Mouse (Mus musculus) heart, embryonic 14.5 days (tissue): ENCODE data around the gene Tecta. TPM values are rescaled to one million over a fixed set of nuclear protein-coding genes. Genes with fewer than 3 reads are reported as not detected.

Experiments
- ATAC-seq: fragments of 200-750 bp; cut with Nextera tagmentation; 2 replicates; pipeline ENCODE4 v1.8.0; 2017; ENCODE audit warnings: low read depth, moderate TSS enrichment; ENCODE audit not compliant: insufficient number of reproducible peaks, insufficient read depth, low FRiP score
- H3K27ac ChIP-seq, 2 experiments: fragments of 200-500 bp in 1 of 2; fragments of 300-500 bp in 1 of 2; sonication (generic) in 1 of 2; replicated peaks in 1 of 2; 2 replicates each; pipeline ENCODE4 v1.5.1; 2012 to 2014; ENCODE audit warnings: low read depth in 2 of 2, low read length in 2 of 2, control low read depth in 1 of 2, mild to moderate bottlenecking in 1 of 2, mixed read lengths in 1 of 2; ENCODE audit not compliant: control insufficient read depth in 1 of 2, insufficient read depth in 1 of 2
- H3K27me3 ChIP-seq: fragments of 300-500 bp; sonication (generic); 2 replicates; pipeline ENCODE4 v1.6.1; 2014; ENCODE audit warnings: mild to moderate bottlenecking, low read length, control low read depth; ENCODE audit not compliant: control insufficient read depth, insufficient read depth
- H3K36me3 ChIP-seq: fragments of 300-500 bp; sonication (generic); 2 replicates; pipeline ENCODE4 v1.6.1; 2014; ENCODE audit warnings: mild to moderate bottlenecking, control low read depth, low read length, mixed read lengths; ENCODE audit not compliant: control insufficient read depth, insufficient read depth
- H3K4me1 ChIP-seq, 2 experiments: fragments of 200-500 bp in 1 of 2; fragments of 300-500 bp in 1 of 2; sonication (generic) in 1 of 2; 2 replicates each; pipeline ENCODE4 v1.6.1; 2012 to 2014; ENCODE audit warnings: low read length in 2 of 2, control low read depth in 1 of 2, mixed read lengths in 1 of 2; ENCODE audit not compliant: control insufficient read depth in 2 of 2, insufficient read depth in 2 of 2
- H3K4me2 ChIP-seq: fragments of 300-500 bp; sonication (generic); 2 replicates; pipeline ENCODE4 v1.6.1; 2014; ENCODE audit warnings: mild to moderate bottlenecking, low read length
- H3K4me3 ChIP-seq, 2 experiments: fragments of 200-500 bp in 1 of 2; fragments of 300-500 bp in 1 of 2; sonication (generic) in 1 of 2; 2 replicates each; pipeline ENCODE4 v1.5.1; 2012 to 2014; ENCODE audit warnings: low read length in 2 of 2, mild to moderate bottlenecking in 2 of 2, control low read depth in 1 of 2, low read depth in 1 of 2, moderate library complexity in 1 of 2; ENCODE audit not compliant: control insufficient read depth in 1 of 2, insufficient read depth in 1 of 2
- H3K9ac ChIP-seq: fragments of 300-500 bp; sonication (generic); 2 replicates; pipeline ENCODE4 v1.6.1; 2014; ENCODE audit warnings: mild to moderate bottlenecking, low read length
- H3K9me3 ChIP-seq: fragments of 300-500 bp; sonication (generic); 2 replicates; pipeline ENCODE4 v1.6.1; 2016; ENCODE audit warnings: low read length, control low read depth; ENCODE audit not compliant: control insufficient read depth
- WGBS: fragments of 180-500 bp; shearing (Covaris S2); extraction: QIAGEN DNeasy Blood & Tissue Kit; methylation state at CpG from one replicate; pipeline ENCODE4 v1.1.7; 2014; 5-methylcytosine and 5-hydroxymethylcytosine counted together
- polyA plus RNA-seq: library from polyadenylated mRNA; unstranded; fragments of >200 nt; fragmentation: Nextera tagmentation; extraction: Ambion mirVana; gene quantifications from 2 replicates; pipeline ENCODE4 v1.2.1, GENCODE M21; 2014

Gene Tecta
- polyA plus RNA-seq, 1 experiment from 2014 or later: not detected

DNA sequence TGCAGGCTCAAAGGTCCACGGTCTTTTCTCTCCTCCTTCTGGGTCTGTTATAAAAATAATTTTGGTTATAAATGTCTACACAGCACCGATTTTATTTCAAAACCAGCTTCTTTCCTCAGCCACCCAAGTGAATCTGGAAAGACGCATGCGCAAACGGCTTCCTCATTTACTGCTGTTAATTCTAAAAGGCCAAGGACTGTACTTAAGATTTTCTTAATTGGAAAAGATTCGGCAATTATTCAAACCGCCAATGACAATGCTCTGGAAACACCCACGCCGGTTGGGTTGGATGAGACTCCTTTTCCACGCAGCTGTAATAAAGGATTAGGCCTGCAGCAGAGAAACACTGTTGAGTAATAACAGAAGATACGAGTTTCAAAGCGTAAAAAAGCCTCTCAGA lies 13.6 kb upstream of the Tecta start:
- no peak overlapping the region for H3K4me3 ChIP-seq
- H3K27me3 ChIP-seq: no peaks in the 10 kb centered on the region
- 90% methylated on average over 12 of the region's 12 CpGs for WGBS
- no peak overlapping the region for H3K27ac ChIP-seq
- H3K4me1 ChIP-seq: no peaks in the 10 kb centered on the region; a peak in 1 of 4 replicates
- no peak overlapping the region for H3K4me2 ChIP-seq
- 0 out of 2 replicates have a peak, but pooled peaks cover 6% of the 10 kb centered on the region for H3K36me3 ChIP-seq
- ATAC-seq: no peak
- H3K9me3 ChIP-seq: no peaks in the 10 kb centered on the region
- H3K9ac ChIP-seq: no peak overlapping the region

DNA sequence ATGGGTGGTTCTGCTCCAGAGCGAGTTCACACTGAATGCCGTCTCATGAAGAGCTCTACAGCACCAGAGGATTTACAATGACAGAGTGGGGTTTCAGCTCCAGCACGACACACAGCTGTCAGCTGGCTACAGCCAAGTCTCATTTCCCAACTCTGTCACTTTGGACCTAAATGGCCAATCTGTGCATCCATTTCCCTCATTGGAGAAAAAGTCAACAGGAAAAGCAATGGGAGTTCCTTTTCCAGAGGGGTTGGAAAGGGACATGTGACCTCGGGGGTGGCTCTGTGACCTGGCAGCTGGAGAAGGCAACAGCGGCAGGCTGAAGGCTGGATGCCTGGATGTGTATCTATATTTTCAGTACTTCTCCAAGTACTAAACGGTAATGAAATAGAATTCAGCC lies 11.6 kb upstream of the Tecta start:
- no peaks in the 10 kb centered on the region for H3K4me1 ChIP-seq
- no peak overlapping the region for H3K4me3 ChIP-seq
- no peak overlapping the region for H3K4me2 ChIP-seq
- 82% methylated on average over 6 of the region's 6 CpGs for WGBS
- no peaks in the 10 kb centered on the region for H3K9me3 ChIP-seq
- H3K27ac ChIP-seq: no peak overlapping the region
- no peaks in the 10 kb centered on the region for H3K27me3 ChIP-seq
- H3K9ac ChIP-seq: no peak overlapping the region
- no peak for ATAC-seq
- H3K36me3 ChIP-seq: 0 out of 2 replicates have a peak, but pooled peaks cover 6% of the 10 kb centered on the region

- no peak for ATAC-seq
- no peak overlapping the region for H3K9ac ChIP-seq
Observed at GRCm38 (mm10) chr9:42405736-42406135, 6.0 kb upstream of the Tecta start.

DNA sequence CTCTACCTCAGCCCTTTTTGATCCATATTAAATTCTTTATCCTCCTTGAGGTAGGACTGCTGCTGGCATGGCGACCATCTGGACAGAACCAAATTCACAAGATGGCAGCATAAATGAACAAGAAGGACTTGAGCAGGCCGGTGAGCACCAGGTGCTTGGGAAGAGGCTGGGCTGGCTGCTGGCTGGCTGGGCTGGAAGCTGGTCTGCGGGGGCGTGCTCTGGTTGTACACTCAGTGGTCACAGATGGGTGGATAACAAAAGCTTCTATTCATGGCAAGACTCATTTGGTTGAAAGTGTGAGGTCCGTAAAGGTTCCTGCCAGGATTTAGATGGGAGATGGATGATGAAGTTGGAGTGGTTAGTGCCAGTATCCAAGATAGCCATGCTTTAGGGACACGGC lies 1.8 kb upstream of the Tecta start:
- Histone ChIP-seq H3K36me3 (no peaks in the 10 kb centered on the region), H3K9me3 (no peaks in the 10 kb centered on the region), H3K4me1 (0 out of 4 replicates have a peak, but pooled peaks cover 0 to 2% of the 10 kb centered on the region in 2 experiments), H3K9ac (no peak overlapping the region), H3K4me2 (no peak overlapping the region), H3K4me3 (no peak overlapping the region), H3K27me3 (peaks cover 5% of the 10 kb centered on the region; the same call in 1 of the 2 replicates), H3K27ac (no peak overlapping the region)
- 85% methylated on average over 6 of the region's 6 CpGs for WGBS
- ATAC-seq: no peak

More at GRCm38 (mm10) chr9:42405736-42406135, 6.0 kb upstream of the Tecta start:
- no peaks in the 10 kb centered on the region for H3K9me3 ChIP-seq
- no peak overlapping the region for H3K27ac ChIP-seq
- H3K27me3 ChIP-seq: no peaks in the 10 kb centered on the region
- 69% methylated on average over 4 of the region's 4 CpGs for WGBS
- H3K4me1 ChIP-seq: no peaks in the 10 kb centered on the region
- H3K4me3 ChIP-seq: no peak overlapping the region
- no peak overlapping the region for H3K4me2 ChIP-seq
- no peaks in the 10 kb centered on the region for H3K36me3 ChIP-seq

DNA sequence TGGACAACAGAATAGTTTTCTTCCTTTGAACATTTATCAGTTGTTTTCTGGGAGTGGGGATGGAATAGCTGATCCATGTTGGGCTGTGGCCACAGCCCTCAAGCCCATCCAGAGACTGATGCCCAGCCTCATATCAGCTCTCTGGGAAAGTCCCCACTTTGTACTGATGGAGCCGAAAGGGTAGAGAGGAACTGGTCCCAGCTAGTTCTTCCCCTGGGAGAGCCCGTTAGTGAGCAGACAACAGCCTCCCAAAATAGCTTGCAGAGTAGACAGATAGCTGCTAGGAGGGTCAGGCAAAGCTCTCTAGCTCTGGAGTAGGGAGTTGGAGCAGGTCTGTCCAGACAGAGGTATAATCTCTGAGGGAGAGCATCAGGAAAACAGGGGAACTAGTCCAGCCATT lies 3.6 kb downstream of the Tecta start:
- no peak overlapping the region for H3K27ac ChIP-seq

DNA sequence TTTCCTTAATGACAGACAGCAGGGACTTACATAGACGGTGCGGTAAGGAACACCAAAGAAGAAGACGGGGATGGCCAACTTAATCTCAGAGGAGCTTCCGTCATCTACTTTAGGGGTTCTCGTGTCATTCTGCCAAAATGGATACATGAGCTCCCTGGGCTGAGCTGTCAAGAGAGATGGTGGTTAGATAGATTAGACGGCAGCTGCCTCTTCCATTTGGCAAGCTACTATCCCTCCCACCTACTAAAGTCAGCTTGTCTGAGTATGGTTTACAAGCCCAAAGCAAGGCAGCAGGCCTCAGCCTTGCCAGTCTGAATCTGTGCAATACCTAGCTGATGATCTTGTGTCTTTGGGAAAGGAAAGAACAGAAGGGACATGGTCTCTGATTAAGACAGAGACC lies 4.8 kb downstream of the Tecta start:
- ATAC-seq: no peak
- Histone ChIP-seq H3K27me3 (peaks cover 8% of the 10 kb centered on the region; the same call in 1 of the 2 replicates), H3K9me3 (no peaks in the 10 kb centered on the region), H3K36me3 (no peaks in the 10 kb centered on the region), H3K4me2 (no peak overlapping the region), H3K27ac (no peak overlapping the region), H3K9ac (no peak overlapping the region), H3K4me3 (no peak overlapping the region), H3K4me1 (peaks cover 0 to 14% of the 10 kb centered on the region in 2 experiments; a peak in 2 of 4 replicates)
- 78% methylated on average over 6 of the region's 6 CpGs for WGBS

More for the DNA sequence above, 3.6 kb downstream of the Tecta start:
- Histone ChIP-seq H3K9ac (no peak overlapping the region), H3K4me2 (no peak overlapping the region), H3K4me3 (no peak overlapping the region), H3K4me1 (peaks cover 0 to 14% of the 10 kb centered on the region in 2 experiments; a peak in 2 of 4 replicates), H3K36me3 (no peaks in the 10 kb centered on the region), H3K9me3 (no peaks in the 10 kb centered on the region), H3K27me3 (peaks cover 8% of the 10 kb centered on the region; the same call in 1 of the 2 replicates)
- ATAC-seq: no peak
- WGBS: 7% methylated on average over 2 of the region's 2 CpGs

DNA sequence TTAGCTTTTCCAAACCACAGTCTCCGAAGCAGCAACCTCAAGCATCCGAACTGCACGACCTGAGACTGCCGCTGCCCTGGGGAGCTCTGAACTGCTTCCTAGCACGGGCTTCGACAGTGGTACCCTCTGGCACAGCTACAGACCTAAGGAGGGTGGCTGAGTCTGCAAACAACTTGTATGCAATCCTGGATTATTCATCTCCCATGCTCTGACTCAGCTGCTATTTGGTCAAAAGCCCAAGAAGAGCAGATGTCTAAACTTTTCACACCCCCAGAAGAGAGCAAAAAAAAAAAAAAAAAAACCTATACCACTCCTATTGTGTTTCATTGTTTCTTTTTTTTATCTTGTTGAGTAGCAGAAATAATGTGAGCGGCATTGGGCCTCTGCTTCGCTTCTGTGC lies 5.4 kb downstream of the Tecta start:
- Histone ChIP-seq H3K4me2 (no peak overlapping the region), H3K27me3 (peaks cover 6% of the 10 kb centered on the region), H3K36me3 (no peaks in the 10 kb centered on the region), H3K9ac (no peak overlapping the region), H3K27ac (no peak overlapping the region), H3K9me3 (no peaks in the 10 kb centered on the region), H3K4me1 (peaks cover 0 to 14% of the 10 kb centered on the region in 2 experiments; a peak in 2 of 4 replicates), H3K4me3 (no peak overlapping the region)
- WGBS: 86% methylated on average over 8 of the region's 8 CpGs
- no peak for ATAC-seq

- 46% methylated on average over 6 of the region's 6 CpGs for WGBS
- ATAC-seq: no peak
- H3K4me1 ChIP-seq: peaks cover 0 to 14% of the 10 kb centered on the region in 2 experiments; a peak in 2 of 4 replicates
- H3K4me2 ChIP-seq: no peak overlapping the region
- H3K4me3 ChIP-seq: no peak overlapping the region
- peaks cover 3% of the 10 kb centered on the region; the same call in 1 of the 2 replicates for H3K27me3 ChIP-seq
- no peak overlapping the region for H3K9ac ChIP-seq
- no peak overlapping the region for H3K27ac ChIP-seq
- no peaks in the 10 kb centered on the region for H3K9me3 ChIP-seq
- H3K36me3 ChIP-seq: no peaks in the 10 kb centered on the region
Observed at GRCm38 (mm10) chr9:42392927-42393326, 6.8 kb downstream of the Tecta start.
